Mouse (Mus musculus): ENCODE data around the gene Mphosph10.

- TF ChIP-seq CTCF (IDR thresholded peaks at IDR 0.05; ENCODE audit: extremely low read depth, insufficient read length, insufficient replicate concordance, low read depth, low read length) (no peak), POLR2A (IDR thresholded peaks at IDR 0.05; ENCODE audit: low read depth, low read length) (no peak)
Measured at GRCm38 (mm10) chr7:64373147-64373829, 18.8 kb downstream of the Mphosph10 start.
